Mouse (Mus musculus) megakaryocyte progenitor cell, adult 5-6 weeks (primary cell): ENCODE results near the gene Zbtb25. TPM values are rescaled to one million over a fixed set of nuclear protein-coding genes. Genes with fewer than 3 reads are reported as not detected.

ENCODE experiments used
- ATAC-seq: replicated peaks from 2 replicates; pipeline ENCODE4 v1.8.0; 2016; ENCODE audit warnings: mild to moderate bottlenecking, moderate TSS enrichment, inconsistent platforms; ENCODE audit not compliant: poor library complexity
- total RNA-seq, 2 experiments: library from RNA; stranded (forward) in 1 of 2; stranded (reverse) in 1 of 2; fragments of 157-497, 149-512 nt in 1 of 2; fragments of 200-1000 nt in 1 of 2; gene quantifications; 2 replicates each; pipeline versions ENCODE4 v1.2.3 to v1.2.4; 2015 to 2017

Gene Zbtb25
- total RNA-seq, 2 experiments from 2014 or later = 15.2 to 39.7 TPM

DNA sequence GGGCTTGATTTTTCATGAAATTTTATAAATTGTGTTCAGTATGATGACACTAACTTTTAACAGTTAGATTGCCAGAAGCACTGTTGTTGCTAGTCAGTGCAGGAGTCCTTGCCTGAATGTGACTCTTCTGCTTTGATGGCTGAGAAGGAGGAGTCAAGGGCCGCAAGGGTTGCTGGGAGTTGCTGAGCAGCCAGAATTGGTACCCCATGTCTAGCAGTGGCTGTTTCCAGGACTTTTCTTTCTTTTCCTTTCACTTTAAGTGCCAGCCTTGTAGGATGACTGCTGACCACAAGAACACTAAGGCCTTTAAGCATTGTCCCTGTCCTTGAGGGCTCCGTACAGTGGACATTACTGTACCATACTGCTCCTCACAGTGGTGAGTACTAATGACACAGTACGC is 8.3 kb upstream of the Zbtb25 start:
- no peak for ATAC-seq

DNA sequence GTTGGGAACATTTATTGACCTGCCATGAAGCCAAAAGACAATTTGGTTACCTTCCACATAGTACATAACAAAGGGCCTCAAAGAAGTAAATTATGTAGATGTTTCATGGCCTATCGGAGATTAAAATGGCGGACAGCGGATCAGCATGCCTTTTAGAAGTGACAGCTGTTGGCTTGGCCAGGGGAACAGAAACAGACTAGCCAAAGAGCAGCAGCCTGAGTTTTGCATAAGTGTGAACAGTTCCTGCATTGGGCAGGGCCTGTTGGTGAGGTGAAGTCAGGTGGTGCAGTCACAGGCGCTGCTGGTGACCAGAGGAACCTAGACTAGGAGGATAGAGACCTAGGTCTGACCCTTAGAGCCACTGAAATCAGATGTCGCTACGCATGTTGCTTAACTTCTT is 7.7 kb upstream of the Zbtb25 start:
- ATAC-seq = peak; percentile 51

DNA sequence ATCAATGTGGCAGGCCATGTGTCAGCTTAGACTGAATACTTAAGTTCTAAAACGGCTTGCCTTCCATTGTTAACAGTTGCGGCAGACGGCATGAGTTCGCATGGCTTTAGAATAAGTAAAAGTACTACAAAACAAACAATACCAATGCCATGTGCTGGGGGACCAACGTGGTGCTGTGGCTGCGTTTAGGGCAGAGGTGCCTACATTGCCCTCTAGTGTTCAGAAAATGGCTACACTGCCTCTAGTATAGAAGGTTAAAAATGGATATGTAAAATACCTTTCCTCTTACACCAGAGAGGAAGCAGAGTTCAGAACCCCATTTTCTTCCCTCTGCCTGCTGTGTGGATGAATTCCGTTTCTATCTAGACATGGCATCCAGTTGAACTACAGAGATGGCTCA is 7.2 kb upstream of the Zbtb25 start:
- ATAC-seq = peak; percentile 68

DNA sequence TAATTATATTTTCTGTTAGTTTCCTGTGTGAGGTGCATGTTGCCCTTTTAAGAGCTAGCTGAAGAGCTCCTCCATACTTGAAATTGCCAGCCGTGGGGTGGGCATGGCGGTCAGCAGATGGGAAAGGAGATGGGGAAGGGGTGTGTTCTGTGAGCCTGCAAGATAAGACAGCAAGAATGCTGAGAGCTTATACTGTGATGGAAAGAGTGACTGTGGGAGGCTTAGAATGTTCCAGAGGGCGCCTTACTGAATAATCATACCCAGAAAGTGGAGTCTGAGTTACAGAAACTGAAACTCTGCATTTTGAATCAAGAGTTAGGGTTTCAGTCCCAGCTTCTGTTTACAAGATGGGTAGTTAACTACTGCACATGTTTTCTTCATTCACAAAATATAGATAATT is 6.1 kb upstream of the Zbtb25 start:
- peak; percentile 49 for ATAC-seq

DNA sequence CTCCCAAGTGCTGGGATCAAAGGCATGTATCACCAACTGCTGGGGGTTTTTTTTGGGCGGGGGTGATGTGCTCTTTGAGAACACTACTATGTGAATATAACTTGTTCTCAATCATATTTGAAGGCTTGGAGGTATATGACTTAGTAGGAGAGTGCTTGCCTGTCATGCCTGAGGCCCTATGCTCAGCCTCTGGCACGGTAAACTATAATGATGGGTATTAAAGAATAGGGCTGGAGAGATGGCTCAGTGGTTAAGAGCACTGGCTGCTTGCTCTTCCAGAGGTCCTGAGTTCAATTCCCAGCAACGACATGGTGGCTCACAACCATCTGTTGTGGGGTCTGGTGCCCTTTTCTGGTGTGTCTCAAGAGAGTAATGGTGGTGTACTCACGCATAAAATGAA is 5.5 kb upstream of the Zbtb25 start:
- no peak for ATAC-seq

DNA sequence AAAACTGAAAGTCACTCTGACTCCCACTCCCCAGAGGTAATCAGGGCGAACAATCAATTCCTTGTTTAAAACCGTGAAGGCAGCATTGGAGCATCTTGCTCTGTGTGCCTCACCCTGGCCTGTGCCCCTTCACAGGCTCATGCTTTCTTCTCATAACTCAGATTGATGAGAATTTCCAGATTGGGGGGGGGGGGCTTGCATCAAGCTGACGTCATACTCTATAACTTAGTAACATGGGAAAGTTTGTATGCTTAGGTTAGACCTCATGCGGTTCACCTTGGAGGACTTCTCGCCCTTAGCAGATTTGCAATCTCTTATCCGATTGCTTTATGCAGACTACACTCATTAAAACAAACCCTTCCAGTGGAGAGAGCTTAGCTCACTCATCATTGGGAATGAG is 4.6 kb upstream of the Zbtb25 start:
- ATAC-seq = no peak

DNA sequence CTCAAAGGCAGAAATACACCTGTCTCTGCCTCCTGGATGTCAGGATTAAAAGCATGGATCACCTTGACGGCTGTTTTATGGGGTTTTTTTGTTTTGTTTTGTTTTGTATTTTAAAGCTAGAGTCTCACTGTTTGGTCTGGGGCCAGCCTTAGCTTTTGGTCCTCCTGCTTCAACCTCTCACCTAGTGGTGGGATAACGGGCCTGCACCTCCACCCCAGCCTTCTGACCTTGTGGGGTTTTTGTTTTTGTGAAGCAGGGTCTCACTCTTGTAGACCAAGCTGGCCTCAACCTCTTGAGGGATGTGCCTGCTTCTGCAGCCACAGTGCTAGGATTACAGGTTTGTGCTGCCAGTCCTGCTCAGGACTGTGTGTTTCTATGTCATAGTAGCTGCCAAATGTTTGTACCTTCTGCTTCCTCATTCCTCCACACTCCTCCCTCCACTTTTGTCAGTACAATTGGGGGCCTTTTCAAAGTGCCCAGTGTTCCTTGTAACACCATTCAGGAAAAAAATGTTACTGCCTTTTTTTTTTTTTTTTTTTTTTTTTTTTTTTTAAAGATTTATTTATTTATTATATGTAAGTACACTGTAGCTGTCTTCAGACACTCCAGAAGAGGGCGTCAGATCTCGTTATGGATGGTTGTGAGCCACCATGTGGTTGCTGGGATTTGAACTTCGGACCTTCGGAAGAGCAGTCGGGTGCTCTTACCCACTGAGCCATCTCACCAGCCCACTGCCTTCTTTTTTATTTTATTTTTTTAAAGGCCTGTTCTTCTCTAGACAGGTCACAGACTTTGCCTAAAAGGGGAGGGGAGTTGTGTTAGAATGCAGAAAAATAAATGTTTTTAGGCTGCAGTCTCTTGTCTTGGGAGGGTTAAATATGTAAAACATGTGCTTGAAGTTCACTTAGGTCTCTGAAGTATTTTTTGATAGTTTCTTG is 3.7 kb upstream of the Zbtb25 start:
- ATAC-seq = no peak

DNA sequence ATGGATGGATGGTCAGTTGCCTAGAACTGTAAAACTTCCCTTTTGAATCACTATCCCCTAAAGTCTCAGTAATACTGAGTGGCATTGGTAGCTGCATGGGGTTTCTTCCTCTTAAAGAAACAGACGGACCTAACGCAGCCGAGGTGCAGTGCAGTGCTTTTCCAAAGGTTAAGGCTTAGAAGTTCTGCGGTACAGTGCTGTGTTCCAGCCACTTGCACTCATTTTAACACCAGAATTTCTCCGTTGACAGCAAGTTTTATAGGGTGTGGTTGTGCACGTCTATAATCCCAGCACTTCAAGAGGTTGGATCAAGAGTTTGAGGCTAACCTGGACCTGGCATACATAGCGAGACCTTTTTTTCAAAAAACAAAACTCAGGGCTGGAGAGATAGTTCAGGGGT is 2.6 kb upstream of the Zbtb25 start:
- ATAC-seq = no peak

DNA sequence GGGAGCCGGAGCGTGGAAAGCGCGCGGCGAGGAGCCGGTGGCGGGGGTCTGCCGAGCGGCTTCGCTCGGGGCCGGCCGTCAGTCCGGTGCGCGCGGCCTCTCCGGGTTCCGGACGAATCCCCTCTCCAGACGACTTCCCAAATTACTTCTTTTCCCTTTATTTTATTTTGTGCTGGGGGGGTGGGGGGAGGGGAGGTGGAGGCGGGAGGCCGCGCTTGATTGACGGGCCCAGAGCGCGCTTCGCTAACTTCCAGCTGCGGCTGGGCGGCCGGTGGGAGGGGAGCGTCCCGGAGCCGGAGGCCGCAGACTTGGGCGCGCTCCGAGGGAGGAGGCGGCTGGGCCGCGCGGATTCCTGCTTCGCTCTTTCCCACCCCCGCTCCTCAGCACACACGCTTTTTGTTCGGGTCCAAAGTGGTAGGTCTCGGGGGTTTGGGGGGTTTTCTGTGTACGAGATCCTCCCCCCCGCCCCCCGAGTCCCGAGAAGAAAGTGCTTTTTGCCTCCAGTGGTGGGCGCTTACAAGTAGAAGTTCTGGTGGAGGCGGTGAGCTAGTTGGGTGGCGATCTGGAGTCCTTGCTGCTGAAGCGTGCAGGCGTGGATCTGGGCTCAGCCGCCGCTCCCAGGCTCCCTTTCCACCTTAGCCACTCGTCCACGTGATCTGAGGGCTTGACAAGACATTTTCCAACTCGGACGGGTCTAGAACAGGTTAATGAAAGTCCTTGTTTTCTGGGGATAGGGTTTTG is 1.6 kb upstream of the Zbtb25 start:
- ATAC-seq = peak; percentile 26

DNA sequence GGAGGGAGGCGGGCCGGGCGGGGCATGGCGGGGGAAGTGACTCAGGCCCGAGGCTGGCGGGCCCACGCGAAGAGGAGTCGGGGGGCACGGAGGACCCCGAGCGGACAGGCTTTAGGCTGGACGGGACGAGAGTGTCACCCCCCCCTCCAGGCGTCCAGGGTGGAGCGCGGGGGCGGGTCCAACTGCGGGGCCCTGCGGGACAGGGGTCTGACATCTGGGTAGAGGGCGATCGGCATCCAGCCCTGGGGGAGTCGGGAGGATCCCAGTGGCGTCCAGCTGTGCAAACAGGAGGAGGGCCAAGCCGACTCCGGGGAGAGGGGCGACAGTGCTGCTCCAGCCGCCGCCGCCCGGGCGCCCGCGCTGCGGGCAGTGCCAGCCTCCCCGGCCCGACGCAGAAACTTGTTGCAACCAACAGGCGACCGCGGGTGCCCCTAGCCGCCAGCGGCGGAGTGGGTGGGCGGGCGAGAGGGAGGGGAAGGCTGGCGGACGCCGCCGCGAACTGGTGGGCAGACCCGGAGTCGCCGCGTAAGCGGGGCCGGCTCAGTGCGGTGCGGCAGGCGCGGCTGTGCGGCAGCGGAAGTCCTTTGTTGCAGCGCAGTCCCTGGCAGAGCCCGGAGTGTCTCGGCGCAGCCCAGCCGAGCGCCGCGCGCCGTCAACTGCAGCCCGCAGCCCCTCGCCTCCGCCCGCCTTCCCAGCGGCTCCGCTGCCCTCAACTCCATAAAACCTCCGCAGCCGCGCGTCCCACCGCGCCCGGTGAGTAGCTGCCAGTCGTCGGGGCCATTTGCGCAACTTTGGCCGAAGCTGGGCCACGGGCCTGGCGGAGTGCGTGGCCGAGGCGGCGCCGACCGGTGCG is 802 bp upstream of the Zbtb25 start, which contains the start of gene Zbtb1:
TSS of gene Zbtb1 (plus strand) at position 289 of the 853 bp plus-strand sequence.
- peak; percentile 33 for ATAC-seq

DNA sequence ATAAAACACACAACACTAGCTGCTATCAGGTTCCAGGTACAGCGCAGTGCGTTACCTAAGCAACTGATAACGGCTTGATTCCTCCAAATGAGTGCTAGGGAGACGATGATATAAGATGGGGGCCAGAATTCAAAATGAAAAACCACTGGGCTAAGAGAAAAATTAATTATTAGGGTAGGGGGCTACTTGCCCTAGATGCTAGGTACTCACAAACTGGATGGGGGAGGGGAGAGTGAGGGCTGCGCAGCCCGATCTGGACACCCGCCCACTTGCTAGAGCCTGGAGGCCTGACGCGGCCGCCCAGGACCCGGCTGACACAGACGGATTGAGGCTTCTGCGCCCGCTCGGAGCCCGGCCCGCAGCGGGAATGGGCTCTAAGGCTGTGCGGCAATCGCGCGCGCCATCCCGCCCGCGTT is 604 bp downstream of the Zbtb25 start:
- 0 out of 2 replicates have a peak, but pooled peaks have one; percentile 3 for ATAC-seq

DNA sequence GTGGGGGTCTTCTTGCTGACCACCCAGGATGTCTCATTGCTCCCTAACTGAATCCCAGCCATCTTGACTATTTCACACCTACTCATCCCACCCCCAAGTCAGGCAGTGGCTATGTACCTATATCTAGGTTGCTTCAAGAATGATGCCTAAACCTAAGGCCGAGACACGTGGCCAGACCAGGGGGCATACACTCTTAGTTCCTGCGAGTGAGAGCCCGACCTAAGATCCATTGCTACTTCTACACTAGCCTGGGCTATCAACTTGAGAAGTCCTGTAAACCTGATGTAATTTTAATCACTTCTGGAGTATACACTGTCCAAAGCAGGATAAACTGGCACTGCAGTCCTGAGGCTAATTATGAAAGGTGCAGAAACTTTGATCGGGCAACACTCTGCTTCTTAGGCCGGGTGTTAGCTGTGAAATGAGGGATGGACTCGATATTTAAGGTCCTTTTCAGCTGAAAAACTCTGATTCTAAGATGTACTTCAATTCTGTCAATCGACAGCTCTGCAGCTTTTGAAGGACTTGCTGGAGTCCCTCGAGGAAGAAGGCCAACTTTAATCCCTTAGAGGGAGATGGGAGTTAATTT is 1.1 kb downstream of the Zbtb25 start:
- no peak for ATAC-seq

DNA sequence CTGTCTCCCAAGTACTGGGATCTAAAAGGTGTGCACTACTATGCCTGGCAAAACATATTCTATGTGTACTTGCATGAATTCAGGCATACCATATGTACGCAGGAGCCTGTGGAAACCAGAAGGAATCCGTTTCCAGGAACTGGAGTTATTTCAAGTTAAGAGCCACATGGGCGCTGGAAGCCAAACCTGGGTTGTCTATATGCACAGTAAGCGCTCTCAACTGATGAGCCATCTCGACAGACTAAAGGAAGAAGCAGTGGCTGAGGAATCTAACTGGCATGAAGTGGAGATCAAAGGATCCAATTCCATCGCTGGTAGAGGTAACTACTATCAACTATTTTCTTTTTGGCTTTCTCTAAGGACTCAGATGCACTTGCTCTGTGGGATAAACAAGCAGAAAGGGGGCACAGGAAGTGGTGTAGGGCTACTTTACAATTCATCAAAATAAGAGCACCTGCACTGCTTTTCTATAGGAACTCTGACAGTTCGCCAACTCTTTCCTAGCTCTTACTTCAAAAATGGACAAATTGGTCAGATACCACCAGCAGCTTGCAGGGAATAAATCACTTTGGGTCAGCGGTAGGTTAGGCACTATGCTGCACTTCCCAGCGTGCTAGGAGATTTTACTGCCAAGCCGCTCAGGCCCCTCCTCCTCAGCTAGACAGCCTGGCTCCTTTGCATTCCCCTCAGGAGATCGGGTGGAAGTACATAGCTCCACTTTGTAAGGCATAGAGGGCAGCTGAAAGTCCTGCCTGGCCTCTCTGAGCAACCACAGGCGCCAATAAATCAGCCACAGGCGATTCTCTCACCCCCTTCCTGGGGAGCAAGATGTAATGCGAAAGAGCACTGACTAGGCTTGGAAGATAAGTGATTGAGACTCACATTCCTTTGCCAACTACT is 2.1 kb downstream of the Zbtb25 start:
- ATAC-seq = no peak

DNA sequence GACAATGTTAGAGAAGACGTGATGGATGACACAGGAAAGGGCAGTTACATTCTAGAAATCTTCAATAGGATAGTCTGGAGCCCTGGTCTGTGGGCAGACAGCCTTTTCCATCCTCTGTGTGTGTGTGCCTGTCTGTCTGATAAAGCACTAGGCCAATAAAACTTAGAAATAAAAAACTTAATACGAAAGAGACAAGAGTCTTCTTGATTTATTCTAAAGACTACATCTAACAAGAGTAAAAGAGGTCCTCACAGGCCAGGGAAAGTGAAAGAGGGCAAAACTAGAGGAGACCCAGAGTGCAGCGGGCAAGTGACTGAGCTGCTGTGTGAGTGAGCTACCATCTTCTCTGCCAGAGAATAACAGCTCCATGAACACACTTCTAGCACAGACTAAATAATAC is 3.1 kb downstream of the Zbtb25 start:
- ATAC-seq = no peak

DNA sequence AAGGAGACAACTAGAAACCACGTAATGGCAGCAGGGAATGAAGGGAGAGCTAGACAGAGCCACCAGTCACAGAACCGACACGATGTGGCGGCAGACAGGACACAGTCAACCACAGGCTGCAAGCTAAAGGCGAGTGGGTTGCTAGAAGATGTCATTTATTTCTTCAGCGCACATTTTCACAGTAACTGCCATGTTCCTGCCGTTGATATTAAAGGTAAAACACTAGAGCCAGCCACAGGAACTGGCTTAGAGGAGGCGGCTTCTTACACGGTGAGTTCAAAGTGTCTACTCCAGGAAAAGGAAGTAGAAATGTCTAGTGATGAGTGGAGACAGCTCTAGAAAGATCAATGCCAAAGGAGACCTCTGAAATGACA is 7.1 kb downstream of the Zbtb25 start:
- peak; percentile 17; the same call in 1 of the 2 replicates for ATAC-seq

DNA sequence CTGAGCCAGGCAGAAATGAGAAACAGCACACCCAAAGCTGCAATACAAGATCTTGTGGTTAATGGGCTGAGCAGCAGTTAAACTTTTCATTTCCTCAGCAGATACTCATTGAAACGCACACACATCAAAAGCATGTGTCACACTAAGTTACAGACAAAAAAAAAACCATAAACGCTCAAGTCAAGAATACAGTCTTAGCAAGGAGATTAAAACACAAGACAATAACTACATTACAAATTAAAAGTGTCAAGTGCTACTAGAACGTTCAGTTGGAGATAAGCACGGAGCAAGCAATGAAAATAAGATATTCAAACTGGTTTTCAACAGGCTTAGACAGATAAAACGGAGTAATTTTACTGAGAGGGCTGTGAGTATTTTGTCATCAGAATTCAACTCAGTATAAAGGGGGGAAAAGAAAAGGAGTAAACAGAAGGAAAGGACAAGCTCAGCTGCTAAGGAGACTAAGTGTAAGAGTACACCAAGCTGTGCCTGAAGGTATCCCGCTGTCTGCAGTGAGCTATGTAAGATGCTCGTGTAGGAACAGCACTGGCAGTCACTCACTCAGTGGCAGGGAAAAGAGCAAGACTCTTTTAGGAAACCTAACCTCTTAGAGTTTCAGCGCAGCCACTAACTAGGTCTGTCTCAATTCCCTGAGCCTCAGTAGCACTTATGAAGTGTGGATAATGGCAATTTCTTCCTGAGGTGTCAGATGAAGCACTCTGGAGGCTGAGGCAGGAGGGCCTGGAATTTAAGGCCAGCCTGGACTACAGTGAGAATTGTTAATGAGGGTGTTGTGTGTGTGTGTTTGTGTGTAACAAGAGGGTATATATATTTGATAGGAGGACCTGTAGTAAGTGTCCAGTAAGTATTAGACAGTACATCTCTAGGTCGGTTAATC is 7.7 kb downstream of the Zbtb25 start:
- peak; percentile 78 for ATAC-seq

DNA sequence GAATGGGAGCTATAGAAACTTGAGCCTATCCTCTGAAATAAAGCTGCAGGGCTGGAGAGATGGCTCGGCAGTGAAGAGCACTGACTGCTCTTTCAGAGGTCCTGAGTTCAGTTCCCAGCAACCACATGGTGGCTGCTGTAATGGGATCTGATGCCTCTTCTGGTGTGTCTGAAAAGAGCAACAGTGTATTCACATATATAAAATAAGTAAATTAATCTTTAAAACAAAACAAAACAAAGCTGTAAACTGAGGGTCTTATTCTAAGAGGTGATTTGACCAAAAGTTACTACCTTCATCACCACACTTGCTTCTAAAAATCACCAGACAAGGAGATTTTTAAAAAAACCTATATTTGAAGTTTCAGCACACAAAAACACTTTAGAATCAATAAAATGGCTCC is 8.5 kb downstream of the Zbtb25 start:
- no peak for ATAC-seq

DNA sequence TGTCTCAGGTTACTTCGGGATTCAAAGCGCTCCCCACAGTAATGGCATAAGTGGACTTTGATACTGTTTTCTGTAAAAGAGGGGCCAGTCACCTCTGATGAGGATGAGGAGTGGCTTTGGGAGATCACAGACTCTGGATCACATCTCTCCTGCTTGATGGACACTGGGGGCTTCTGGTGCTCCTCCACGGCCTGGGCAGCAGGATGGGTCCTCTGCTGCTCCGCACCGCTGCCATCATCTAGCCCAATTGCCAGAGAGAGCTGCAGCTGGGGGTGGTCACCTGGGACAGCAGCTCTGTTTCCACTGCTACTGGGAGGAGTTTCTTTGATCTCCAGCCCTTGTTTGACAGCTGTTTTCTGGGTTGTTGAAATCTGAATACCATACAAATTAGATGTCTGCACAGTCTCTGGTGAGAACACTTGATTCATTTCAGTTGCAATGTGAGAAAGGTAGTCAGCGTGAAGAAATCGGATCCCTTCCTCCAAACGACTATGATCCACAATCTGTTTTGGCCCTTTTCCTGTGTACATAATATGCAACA is 19.7 kb downstream of the Zbtb25 start:
- ATAC-seq = no peak
